In genomic region chr9:120913152-120913551, GRCm38 (mm10) we compare ENCODE assay signal across 22 mouse cellular contexts. TPM values are rescaled to one million over a fixed set of nuclear protein-coding genes. Genes with fewer than 3 reads are reported as not detected.
DNase-seq lines count a peak whose midpoint lies in the region; ATAC-seq and TF ChIP-seq lines count a peak whose summit lies in the region.
"Had no signal": no experiment of that assay in that cellular context is flagged by ENCODE, and none has a peak within 500 bp of the region (broad histone marks: within the 10 kb centered on the region; RNA-seq: fewer than 3 reads in every experiment).

No protein-coding gene starts in this region.

- H3K4me2 ChIP-seq in heart, postnatal 0 days (ENCODE audit: low read depth, low read length), result no peak overlapping the region
- H3K4me2 ChIP-seq in stomach, postnatal 0 days (replicated peaks; ENCODE audit: low read depth), result no peak overlapping the region
- H3K4me2 ChIP-seq: forebrain, embryonic 13.5 days; heart, embryonic 12.5 days; heart, embryonic 15.5 days; hindbrain, embryonic 12.5 days; hindbrain, embryonic 15.5 days had no signal

- WGBS in heart, postnatal 0 days, result 68% methylated on average over 13 of the region's 13 CpGs
- WGBS in heart, embryonic 10.5 days, result 72% methylated on average over 13 of the region's 13 CpGs
- WGBS in stomach, postnatal 0 days, result 50% methylated on average over 13 of the region's 13 CpGs

- H3K36me3 ChIP-seq in heart, postnatal 0 days (replicated peaks; ENCODE audit: control insufficient read depth, insufficient read depth, low read length), result no peaks in the 10 kb centered on the region
- no peaks in the 10 kb centered on the region for H3K36me3 ChIP-seq in heart, embryonic 10.5 days
- no peaks in the 10 kb centered on the region for H3K36me3 ChIP-seq in stomach, postnatal 0 days (ENCODE audit: control insufficient read depth, insufficient read depth, low read length)
- H3K36me3 ChIP-seq: forebrain, embryonic 10.5 days; heart, embryonic 12.5 days; heart, embryonic 15.5 days; hindbrain, embryonic 12.5 days; hindbrain, embryonic 15.5 days had no signal

- no peaks in the 10 kb centered on the region for H3K27me3 ChIP-seq in heart, postnatal 0 days (ENCODE audit: control insufficient read depth, insufficient read depth, low read length)
- H3K27me3 ChIP-seq in heart, embryonic 10.5 days (ENCODE audit: insufficient read depth, poor library complexity, severe bottlenecking), result no peaks in the 10 kb centered on the region
- no peaks in the 10 kb centered on the region for H3K27me3 ChIP-seq in stomach, postnatal 0 days (ENCODE audit: control insufficient read depth, insufficient read depth, low read length)
- H3K27me3 ChIP-seq: forebrain, embryonic 13.5 days; heart, embryonic 12.5 days; heart, embryonic 15.5 days; hindbrain, embryonic 12.5 days; hindbrain, embryonic 15.5 days had no signal

- TF ChIP-seq CTCF in heart, postnatal 0 days (IDR thresholded peaks at IDR 0.05; ENCODE audit: low read depth), result no peak
- no peak for TF ChIP-seq CTCF in stomach, postnatal 0 days (IDR thresholded peaks at IDR 0.05; ENCODE audit: low read depth)

- no peaks in the 10 kb centered on the region for H3K9me3 ChIP-seq in heart, postnatal 0 days (replicated peaks; ENCODE audit: control insufficient read depth, low read length)
- H3K9me3 ChIP-seq in heart, embryonic 10.5 days, result no peaks in the 10 kb centered on the region
- H3K9me3 ChIP-seq in stomach, postnatal 0 days (ENCODE audit: control insufficient read depth, low read length), result no peaks in the 10 kb centered on the region
- H3K9me3 ChIP-seq: forebrain, embryonic 13.5 days; heart, embryonic 12.5 days; heart, embryonic 15.5 days; hindbrain, embryonic 12.5 days; hindbrain, embryonic 15.5 days had no signal

- no peaks in the 10 kb centered on the region for H3K4me1 ChIP-seq in heart, postnatal 0 days (ENCODE audit: control insufficient read depth, insufficient read depth)
- peaks cover 10% of the 10 kb centered on the region for H3K4me1 ChIP-seq in heart, embryonic 10.5 days
- no peaks in the 10 kb centered on the region for H3K4me1 ChIP-seq in stomach, postnatal 0 days (replicated peaks; ENCODE audit: control insufficient read depth, insufficient read depth)
- H3K4me1 ChIP-seq: forebrain, embryonic 13.5 days; hindbrain, embryonic 12.5 days; hindbrain, embryonic 15.5 days had no signal

- 0 out of 2 replicates have a peak overlapping the region, but pooled peaks have one; percentile 20 for H3K27ac ChIP-seq in heart, postnatal 0 days (ENCODE audit: low read depth)
- H3K27ac ChIP-seq in heart, embryonic 10.5 days, result no peak overlapping the region
- H3K27ac ChIP-seq in stomach, postnatal 0 days (replicated peaks), result no peak overlapping the region
- H3K27ac ChIP-seq: forebrain, embryonic 10.5 days; forebrain, embryonic 13.5 days; heart, embryonic 15.5 days; hindbrain, embryonic 12.5 days; hindbrain, embryonic 15.5 days had no signal

- H3K4me3 ChIP-seq in heart, postnatal 0 days (ENCODE audit: low read depth, low read length), result no peak overlapping the region
- H3K4me3 ChIP-seq in heart, embryonic 10.5 days, result no peak overlapping the region
- H3K4me3 ChIP-seq in stomach, postnatal 0 days (ENCODE audit: low read depth, low read length), result no peak overlapping the region
- H3K4me3 ChIP-seq: forebrain, embryonic 10.5 days; forebrain, embryonic 13.5 days; heart, embryonic 12.5 days; heart, embryonic 15.5 days; hindbrain, embryonic 12.5 days; hindbrain, embryonic 15.5 days had no signal

- H3K9ac ChIP-seq in heart, postnatal 0 days (replicated peaks; ENCODE audit: low read depth, low read length), result no peak overlapping the region
- H3K9ac ChIP-seq in stomach, postnatal 0 days (ENCODE audit: low read length), result no peak overlapping the region
- H3K9ac ChIP-seq: forebrain, embryonic 13.5 days; heart, embryonic 12.5 days; heart, embryonic 15.5 days; hindbrain, embryonic 12.5 days; hindbrain, embryonic 15.5 days had no signal

- no peak for ATAC-seq in heart, postnatal 0 days (ENCODE audit: insufficient read depth, low read depth)
- ATAC-seq in stomach, postnatal 0 days (ENCODE audit: low FRiP score, low TSS enrichment), result peak; percentile 28; the same call in 1 of the 2 replicates
- ATAC-seq: activated CD4-positive, CD25-positive, alpha-beta regulatory T cell, adult 4 months; forebrain, embryonic 13.5 days; forebrain, embryonic 16.5 days had no signal

- no peak for TF ChIP-seq EP300 in heart, postnatal 0 days (IDR thresholded peaks at IDR 0.05; ENCODE audit: low read depth)
- no peak for TF ChIP-seq EP300 in stomach, postnatal 0 days (optimal IDR thresholded peaks at IDR 0.05)

- DNase-seq in heart, postnatal 0 days (ENCODE audit: low spot score), result no peak
- DNase-seq in heart, embryonic 10.5 days (ENCODE audit: low spot score), result no peak
- DNase-seq in lung, postnatal 10 days, result peak; percentile 32
- DNase-seq in lung, postnatal 14 days, result no peak
- no peak for DNase-seq in stomach, postnatal 0 days (ENCODE audit: low spot score)
- DNase-seq in B cell, adult 2 months, result no peak
- DNase-seq: adrenal gland, adult 8-10 months; adrenal gland, postnatal 25 days; cerebellum, adult 11-12 months; cerebellum, adult 9-10 months; cerebellum, postnatal 14 days; gastrocnemius, postnatal 10 days; gastrocnemius, postnatal 36 days; heart, postnatal 14 days had no signal

RNA-seq across cellular contexts. Expression of gene Ctnnb1, which starts 15.9 kb away (rescaled TPM):
- 720 and 857 TPM in 2 replicates for total RNA-seq in heart, postnatal 0 days (2014; rRNA removed; ENCODE audit: low replicate concordance)
- polyA plus RNA-seq in heart, postnatal 0 days (2015; fragmentation: Nextera tagmentation; extraction: Ambion mirVana), result 203 and 214 TPM in 2 replicates
- 390 and 445 TPM in 2 replicates for polyA plus RNA-seq in heart, embryonic 10.5 days (2016; fragmentation: Nextera tagmentation; extraction: Ambion mirVana)
- polyA plus RNA-seq in stomach, postnatal 0 days (2015; fragmentation: Nextera tagmentation; extraction: Ambion mirVana), result 220 and 244 TPM in 2 replicates
